Mouse (Mus musculus): ENCODE data around the gene Ostm1. TPM values are rescaled to one million over a fixed set of nuclear protein-coding genes. Genes with fewer than 3 reads are reported as not detected.
A peak's percentile ranks its signal among the peaks of the same experiment; 100 is the strongest.

The Ostm1 gene
- polyA plus RNA-seq, 1 experiment from 2014 or later: 54.9 TPM

- no peak overlapping the region for H3K27ac ChIP-seq (ENCODE audit: low read depth, low read length)
- H3K9me3 ChIP-seq (replicated peaks; ENCODE audit: control insufficient read depth, low read length): no peaks in the 10 kb centered on the region
- H3K36me3 ChIP-seq (ENCODE audit: control insufficient read depth, insufficient read depth, low read length): no peaks in the 10 kb centered on the region
- H3K4me1 ChIP-seq (ENCODE audit: control insufficient read depth, insufficient read depth, low read length): no peaks in the 10 kb centered on the region
- no peak overlapping the region for H3K9ac ChIP-seq (ENCODE audit: low read length)
- DNase-seq (ENCODE audit: low spot score) (peak; percentile 20), ATAC-seq (no peak)
- no peak overlapping the region for H3K4me2 ChIP-seq (ENCODE audit: low read length)
- H3K4me3 ChIP-seq (ENCODE audit: low read depth, low read length): no peak overlapping the region
- no peaks in the 10 kb centered on the region for H3K27me3 ChIP-seq (replicated peaks; ENCODE audit: control insufficient read depth, insufficient read depth, low read length)
- 42% methylated on average over 13 of the region's 13 CpGs for WGBS
Measured at GRCm38 (mm10) chr10:42723275-42724232, 139.9 kb downstream of the Ostm1 start.

- WGBS: 89% methylated on average over 2 of the region's 2 CpGs
- Histone ChIP-seq H3K27me3 (replicated peaks; ENCODE audit: control insufficient read depth, insufficient read depth, low read length) (no peaks in the 10 kb centered on the region), H3K4me2 (ENCODE audit: low read length) (no peak overlapping the region), H3K27ac (ENCODE audit: low read depth, low read length) (no peak overlapping the region), H3K36me3 (ENCODE audit: control insufficient read depth, insufficient read depth, low read length) (no peaks in the 10 kb centered on the region), H3K4me1 (ENCODE audit: control insufficient read depth, insufficient read depth, low read length) (no peaks in the 10 kb centered on the region), H3K9ac (ENCODE audit: low read length) (no peak overlapping the region), H3K4me3 (ENCODE audit: low read depth, low read length) (no peak overlapping the region), H3K9me3 (replicated peaks; ENCODE audit: control insufficient read depth, low read length) (no peaks in the 10 kb centered on the region)
- DNase-seq (ENCODE audit: low spot score) (no peak), ATAC-seq (no peak)
Measured at GRCm38 (mm10) chr10:42729607-42730006, 146.0 kb downstream of the Ostm1 start.

DNA sequence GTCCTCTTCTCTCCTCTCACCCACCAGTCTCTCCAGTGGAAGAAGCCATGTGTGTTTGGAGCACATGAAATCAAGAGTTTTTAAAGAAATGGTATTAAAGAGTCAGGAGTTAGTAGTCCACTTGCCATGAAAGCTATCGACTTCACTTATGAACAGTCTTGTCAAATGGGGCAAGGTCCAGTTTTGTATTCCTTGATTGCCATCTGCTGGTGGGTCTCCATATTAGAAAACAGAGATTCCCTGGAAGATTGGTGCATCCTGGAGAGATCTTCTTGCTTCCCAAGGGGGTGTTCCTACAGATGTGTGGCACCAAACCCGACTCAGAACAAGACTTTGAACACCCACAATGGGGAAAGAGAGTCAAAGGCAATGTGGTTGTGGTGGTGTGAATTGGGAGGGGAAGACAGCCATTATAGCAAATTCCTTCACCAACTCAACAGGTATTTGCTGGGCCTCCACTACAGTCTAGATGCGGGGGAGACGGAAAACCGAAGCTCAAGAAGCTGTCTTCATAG, 151.0 kb downstream of the Ostm1 start:
- H3K4me2 ChIP-seq (ENCODE audit: low read length): no peak overlapping the region
- no peaks in the 10 kb centered on the region for H3K9me3 ChIP-seq (replicated peaks; ENCODE audit: control insufficient read depth, low read length)
- H3K27me3 ChIP-seq (replicated peaks; ENCODE audit: control insufficient read depth, insufficient read depth, low read length): no peaks in the 10 kb centered on the region
- H3K4me1 ChIP-seq (ENCODE audit: control insufficient read depth, insufficient read depth, low read length): no peaks in the 10 kb centered on the region
- peak; percentile 75 for DNase-seq (ENCODE audit: low spot score)
- H3K27ac ChIP-seq (ENCODE audit: low read depth, low read length): no peak overlapping the region
- no peak for ATAC-seq
- no peaks in the 10 kb centered on the region for H3K36me3 ChIP-seq (ENCODE audit: control insufficient read depth, insufficient read depth, low read length)
- no peak overlapping the region for H3K9ac ChIP-seq (ENCODE audit: low read length)
- no peak overlapping the region for H3K4me3 ChIP-seq (ENCODE audit: low read depth, low read length)
- 61% methylated on average over 5 of the region's 5 CpGs for WGBS

- Histone ChIP-seq H3K27ac (ENCODE audit: low read depth, low read length) (no peak overlapping the region), H3K4me3 (ENCODE audit: low read depth, low read length) (no peak overlapping the region), H3K27me3 (replicated peaks; ENCODE audit: control insufficient read depth, insufficient read depth, low read length) (no peaks in the 10 kb centered on the region), H3K9ac (ENCODE audit: low read length) (no peak overlapping the region), H3K9me3 (replicated peaks; ENCODE audit: control insufficient read depth, low read length) (no peaks in the 10 kb centered on the region), H3K36me3 (ENCODE audit: control insufficient read depth, insufficient read depth, low read length) (no peaks in the 10 kb centered on the region), H3K4me1 (ENCODE audit: control insufficient read depth, insufficient read depth, low read length) (no peaks in the 10 kb centered on the region), H3K4me2 (ENCODE audit: low read length) (no peak overlapping the region)
- DNase-seq (ENCODE audit: low spot score) (no peak), ATAC-seq (no peak)
- 82% methylated on average over 10 of the region's 10 CpGs for WGBS
Measured at GRCm38 (mm10) chr10:42751813-42752212, 168.2 kb downstream of the Ostm1 start.

Other genes with a start within 250 kb of the Ostm1 start
- gene Afg1l, start 105.3 kb upstream of the Ostm1 start, polyA plus RNA-seq (2014; fragmentation: Nextera tagmentation; extraction: Ambion mirVana): 5.1 and 6.5 TPM in 2 replicates
- 242 and 277 TPM in 2 replicates for gene Snx3, start 81.8 kb upstream of the Ostm1 start, polyA plus RNA-seq (2014; fragmentation: Nextera tagmentation; extraction: Ambion mirVana)
- gene Nr2e1, start 190 bp upstream of the Ostm1 start, polyA plus RNA-seq (2014; fragmentation: Nextera tagmentation; extraction: Ambion mirVana): 33.2 and 39.4 TPM in 2 replicates
- gene Sec63, start 177.7 kb downstream of the Ostm1 start, polyA plus RNA-seq (2014; fragmentation: Nextera tagmentation; extraction: Ambion mirVana): 22.4 and 23.0 TPM in 2 replicates